Mouse (Mus musculus) lung, postnatal 0 days (tissue): ENCODE data around the gene Pex3. TPM values are rescaled to one million over a fixed set of nuclear protein-coding genes. Genes with fewer than 3 reads are reported as not detected.

Experiments used
- ATAC-seq: fragments of 200-750 bp; cut with Nextera tagmentation; 2 replicates; pipeline ENCODE4 v1.8.0; 2017; ENCODE audit warnings: moderate library complexity
- DNase-seq: peaks from one replicate; pipeline ENCODE4 v3.0.0-alpha.2; 2016; ENCODE audit warnings: low spot score
- H3K27ac ChIP-seq: fragments of 300-500 bp; sonication (generic); 2 replicates; pipeline ENCODE4 v1.5.1; 2014; ENCODE audit warnings: antibody characterized with exemption, mild to moderate bottlenecking, low read length, mixed read lengths
- H3K27me3 ChIP-seq: fragments of 300-500 bp; sonication (generic); replicated peaks from 2 replicates; pipeline ENCODE4 v1.6.1; 2014; ENCODE audit warnings: low read length, mixed read lengths; ENCODE audit not compliant: insufficient read depth
- H3K36me3 ChIP-seq: fragments of 300-500 bp; sonication (generic); 2 replicates; pipeline ENCODE4 v1.6.1; 2014; ENCODE audit warnings: low read length, mixed read lengths; ENCODE audit not compliant: insufficient read depth
- H3K4me1 ChIP-seq: fragments of 300-500 bp; sonication (generic); 2 replicates; pipeline ENCODE4 v1.6.1; 2014; ENCODE audit warnings: antibody characterized with exemption, low read depth, low read length, mixed read lengths; ENCODE audit not compliant: insufficient read depth
- H3K4me2 ChIP-seq: fragments of 300-500 bp; sonication (generic); replicated peaks from 2 replicates; pipeline ENCODE4 v1.6.1; 2014; ENCODE audit warnings: low read depth, mild to moderate bottlenecking, low read length, moderate library complexity, mixed read lengths
- H3K4me3 ChIP-seq: fragments of 300-500 bp; sonication (generic); 2 replicates; pipeline ENCODE4 v1.5.1; 2014; ENCODE audit warnings: low read depth, low read length
- H3K9ac ChIP-seq: fragments of 300-500 bp; sonication (generic); replicated peaks from 2 replicates; pipeline ENCODE4 v1.6.1; 2014; ENCODE audit warnings: low read depth, mild to moderate bottlenecking
- H3K9me3 ChIP-seq: fragments of 300-500 bp; sonication (generic); 2 replicates; pipeline ENCODE4 v1.6.1; 2016; ENCODE audit warnings: low read length, mixed read lengths
- CTCF ChIP-seq: IDR thresholded peaks from 2 replicates; pipeline ENCODE4 v1.5.1; 2016; ENCODE audit warnings: antibody characterized with exemption, mild to moderate bottlenecking
- EP300 ChIP-seq: IDR thresholded peaks from 2 replicates; pipeline ENCODE4 v1.6.1; 2016; ENCODE audit warnings: antibody characterized with exemption, mild to moderate bottlenecking, control low read depth
- WGBS: fragments of 180-500 bp; shearing (Covaris S2); extraction: QIAGEN DNeasy Blood & Tissue Kit; methylation state at CpG from one replicate; pipeline ENCODE4 v1.1.7; 2014; 5-methylcytosine and 5-hydroxymethylcytosine counted together
- polyA plus RNA-seq: library from polyadenylated mRNA; unstranded; fragments of >200 nt; fragmentation: Nextera tagmentation; extraction: Ambion mirVana; gene quantifications from 2 replicates; pipeline ENCODE4 v1.2.1, GENCODE M21; 2015

Gene Pex3
- polyA plus RNA-seq, 1 experiment from 2014 or later: 26.9 TPM

GRCm38 (mm10) chr10:13496315-13496714 is 56.6 kb downstream of the Pex3 start:
- Histone ChIP-seq H3K9me3 (no peaks in the 10 kb centered on the region), H3K9ac (no peak overlapping the region), H3K4me1 (no peaks in the 10 kb centered on the region), H3K27ac (no peak overlapping the region), H3K27me3 (no peaks in the 10 kb centered on the region), H3K36me3 (no peaks in the 10 kb centered on the region), H3K4me3 (no peak overlapping the region), H3K4me2 (no peak overlapping the region)
- DNase-seq (no peak), ATAC-seq (no peak)
- TF ChIP-seq EP300: no peak
- TF ChIP-seq CTCF: no peak
- WGBS: 81% methylated on average over 3 of the region's 3 CpGs

- no peak overlapping the region for H3K27ac ChIP-seq
- TF ChIP-seq EP300 (no peak), CTCF (no peak)
- 86% methylated on average over 9 of the region's 9 CpGs for WGBS
- no peaks in the 10 kb centered on the region for H3K36me3 ChIP-seq
- H3K9ac ChIP-seq: no peak overlapping the region
- no peak overlapping the region for H3K4me3 ChIP-seq
- ATAC-seq (no peak), DNase-seq (no peak)
- H3K4me2 ChIP-seq: no peak overlapping the region
- H3K4me1 ChIP-seq: no peaks in the 10 kb centered on the region
- no peaks in the 10 kb centered on the region for H3K27me3 ChIP-seq
- no peaks in the 10 kb centered on the region for H3K9me3 ChIP-seq
Measured at GRCm38 (mm10) chr10:13493978-13494686, 58.8 kb downstream of the Pex3 start.

- Histone ChIP-seq H3K4me3 (no peak overlapping the region), H3K27me3 (no peaks in the 10 kb centered on the region), H3K4me2 (no peak overlapping the region), H3K9ac (no peak overlapping the region), H3K27ac (no peak overlapping the region), H3K4me1 (no peaks in the 10 kb centered on the region), H3K9me3 (no peaks in the 10 kb centered on the region), H3K36me3 (no peaks in the 10 kb centered on the region)
- ATAC-seq: no peak
- TF ChIP-seq EP300 (no peak), CTCF (no peak)
- 56% methylated on average over 6 of the region's 6 CpGs for WGBS
- DNase-seq: no peak
Measured at GRCm38 (mm10) chr10:13489671-13490070, 63.3 kb downstream of the Pex3 start.

GRCm38 (mm10) chr10:13485958-13486357 is 67.0 kb downstream of the Pex3 start:
- no peak overlapping the region for H3K4me2 ChIP-seq
- no peaks in the 10 kb centered on the region for H3K36me3 ChIP-seq
- no peak for DNase-seq
- no peak for TF ChIP-seq EP300
- no peak for TF ChIP-seq CTCF
- no peak overlapping the region for H3K27ac ChIP-seq
- WGBS: 67% methylated on average over 4 of the region's 4 CpGs
- H3K27me3 ChIP-seq: no peaks in the 10 kb centered on the region
- no peak overlapping the region for H3K9ac ChIP-seq
- no peak overlapping the region for H3K4me3 ChIP-seq
- no peak for ATAC-seq
- H3K4me1 ChIP-seq: no peaks in the 10 kb centered on the region
- no peaks in the 10 kb centered on the region for H3K9me3 ChIP-seq

- 70% methylated on average over 6 of the region's 6 CpGs for WGBS
- ATAC-seq: no peak
- H3K9me3 ChIP-seq: no peaks in the 10 kb centered on the region
- TF ChIP-seq EP300: no peak
- TF ChIP-seq CTCF: no peak
- no peak overlapping the region for H3K4me2 ChIP-seq
- H3K36me3 ChIP-seq: no peaks in the 10 kb centered on the region
- no peaks in the 10 kb centered on the region for H3K4me1 ChIP-seq
- 0 out of 2 replicates have a peak, but pooled peaks cover 3% of the 10 kb centered on the region for H3K27me3 ChIP-seq
- no peak overlapping the region for H3K4me3 ChIP-seq
- H3K27ac ChIP-seq: no peak overlapping the region
- no peak for DNase-seq
- H3K9ac ChIP-seq: no peak overlapping the region
Measured at GRCm38 (mm10) chr10:13479341-13479740, 73.6 kb downstream of the Pex3 start.

GRCm38 (mm10) chr10:13475121-13475520 is 77.8 kb downstream of the Pex3 start:
- DNase-seq: no peak
- TF ChIP-seq EP300 (no peak), CTCF (no peak)
- no peak overlapping the region for H3K27ac ChIP-seq
- no peaks in the 10 kb centered on the region for H3K36me3 ChIP-seq
- no peak overlapping the region for H3K4me3 ChIP-seq
- no peak overlapping the region for H3K9ac ChIP-seq
- H3K4me2 ChIP-seq: no peak overlapping the region
- ATAC-seq: no peak
- no peaks in the 10 kb centered on the region for H3K9me3 ChIP-seq
- no peaks in the 10 kb centered on the region for H3K4me1 ChIP-seq
- 30% methylated on average over 7 of the region's 7 CpGs for WGBS
- 0 out of 2 replicates have a peak, but pooled peaks cover 11% of the 10 kb centered on the region for H3K27me3 ChIP-seq
